Mouse (Mus musculus): Measurements from ENCODE around the gene Carmil1.

The Carmil1 gene

DNA sequence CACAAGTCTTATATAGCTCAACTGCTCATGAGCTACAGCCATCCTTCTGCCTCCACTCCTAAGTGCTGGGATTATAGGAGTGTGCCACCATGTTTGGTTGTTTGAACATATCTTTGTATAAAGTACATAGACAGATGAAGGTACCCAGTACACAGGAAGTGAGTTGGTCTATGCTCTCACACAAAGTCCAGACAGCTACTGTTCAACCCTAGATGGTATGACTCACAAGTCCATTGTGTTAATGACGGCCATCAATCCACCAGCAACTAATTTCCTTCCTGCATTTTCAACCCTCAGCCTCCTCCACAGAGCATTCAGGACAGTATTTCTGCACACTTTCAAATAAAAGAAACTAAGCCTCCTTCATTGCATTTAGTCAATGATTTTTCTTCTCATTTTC lies 132.0 kb downstream of the Carmil1 start:
- no peak for DNase-seq

GRCm38 (mm10) chr13:24147006-24147405 lies 133.6 kb downstream of the Carmil1 start:
- DNase-seq, result no peak

- peak; percentile 53 for DNase-seq
Observed at GRCm38 (mm10) chr13:24146541-24146940, 134.1 kb downstream of the Carmil1 start.

DNA sequence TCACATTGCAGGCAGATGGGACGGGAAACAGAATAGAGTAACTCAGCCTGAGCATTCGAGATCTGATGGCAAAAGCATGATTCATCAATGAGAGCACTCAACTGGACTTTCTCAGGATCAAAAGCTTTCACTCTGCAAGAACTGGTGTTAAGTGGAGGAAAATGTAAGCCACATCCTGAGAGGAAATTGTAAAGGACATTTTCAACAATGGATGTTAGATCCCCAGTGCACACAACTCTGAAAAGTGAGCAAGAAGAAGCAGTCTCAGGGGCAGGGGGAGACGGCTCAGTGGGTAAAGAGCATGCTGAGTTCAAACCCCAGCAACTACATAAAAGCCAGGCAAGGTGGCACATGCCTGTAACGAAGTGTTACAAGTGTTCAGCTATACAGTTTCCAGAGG lies 135.7 kb downstream of the Carmil1 start:
- DNase-seq, result peak; percentile 41

DNA sequence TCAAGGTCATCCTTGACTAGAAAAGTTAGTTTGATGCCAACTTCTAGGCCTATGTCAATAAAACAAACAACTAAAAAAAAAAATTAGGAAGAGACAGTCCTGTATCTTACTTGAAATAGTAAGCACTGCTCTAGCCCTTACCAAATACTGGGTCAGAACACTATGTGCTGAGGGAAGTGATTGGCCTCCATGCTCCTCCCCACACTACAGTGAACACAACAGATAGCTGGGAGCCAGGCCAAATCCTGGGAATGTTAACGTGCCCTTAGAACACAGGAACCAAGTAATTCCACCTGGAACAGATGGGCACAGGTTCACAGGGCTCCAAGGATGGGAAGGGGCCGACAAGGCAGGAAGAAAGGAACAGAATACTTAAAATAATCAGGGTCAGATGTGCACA lies 136.5 kb downstream of the Carmil1 start:
- DNase-seq, result peak; percentile 88

GRCm38 (mm10) chr13:24136836-24137235 lies 143.8 kb downstream of the Carmil1 start:
- peak; percentile 66 for DNase-seq

DNA sequence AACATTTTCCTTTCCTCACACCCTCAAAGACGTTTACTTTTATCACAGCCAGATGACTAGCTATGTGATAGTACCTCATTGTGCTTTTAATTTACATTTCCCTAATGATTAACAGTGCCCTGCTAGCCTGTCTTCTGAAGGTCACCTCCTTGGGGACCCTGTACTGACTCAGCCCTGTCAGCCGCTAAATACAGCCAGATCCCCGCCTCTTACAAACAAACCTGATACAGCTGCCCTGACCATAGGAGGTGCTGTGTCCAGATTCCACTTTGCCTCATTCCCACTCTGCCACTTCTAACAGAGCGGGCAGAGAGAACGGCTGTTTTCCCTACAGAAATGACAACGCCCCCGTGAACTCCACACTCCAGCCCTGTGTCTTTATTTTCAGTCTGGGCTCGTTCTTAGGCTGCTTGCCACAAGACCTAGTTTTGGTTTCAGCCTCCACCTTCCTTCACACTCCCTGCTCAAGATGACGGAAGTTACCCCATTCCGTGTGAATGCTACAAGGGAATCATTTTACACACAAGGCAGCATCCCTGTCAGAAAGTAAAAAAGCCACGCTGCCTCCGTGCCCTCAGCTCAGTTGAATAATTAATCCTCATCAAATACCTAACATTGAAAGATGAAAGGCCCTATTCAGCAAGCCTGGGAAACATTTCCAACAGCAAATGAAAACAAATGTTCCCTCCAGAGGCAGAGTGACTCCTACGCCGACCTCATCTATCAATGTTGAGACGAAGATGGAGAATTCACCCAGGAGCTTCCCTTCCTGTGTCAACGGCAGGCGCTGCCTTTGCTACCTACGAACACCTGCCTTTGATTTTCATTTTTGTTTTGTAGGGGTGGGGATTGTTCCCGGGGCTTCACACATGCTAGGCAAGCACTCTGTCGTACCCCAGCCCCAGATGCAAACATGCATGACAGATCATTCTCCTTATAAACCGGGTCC lies 145.0 kb downstream of the Carmil1 start:
- DNase-seq, result peak; percentile 94

GRCm38 (mm10) chr13:24132866-24133265 lies 147.7 kb downstream of the Carmil1 start:
- DNase-seq, result no peak

DNA sequence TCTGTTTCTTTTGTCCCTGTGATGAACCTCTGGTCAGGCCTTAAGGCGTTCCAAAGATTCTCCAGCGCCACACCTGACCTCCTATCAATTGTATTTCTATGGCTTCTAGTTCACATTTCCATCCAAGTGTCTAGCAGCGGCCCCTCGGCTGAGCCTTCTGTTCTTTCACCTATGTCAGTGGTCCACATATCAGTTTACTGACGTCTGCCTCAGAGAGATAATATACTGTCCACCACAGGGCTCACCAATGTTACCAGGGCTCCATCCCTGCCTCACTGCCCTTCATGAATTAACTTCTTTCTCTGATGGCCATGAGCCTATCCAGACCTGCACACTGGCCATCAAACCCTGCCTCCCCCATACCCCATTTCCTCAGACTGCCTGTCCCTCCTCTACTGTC lies 149.3 kb downstream of the Carmil1 start:
- DNase-seq, result peak; percentile 44

DNA sequence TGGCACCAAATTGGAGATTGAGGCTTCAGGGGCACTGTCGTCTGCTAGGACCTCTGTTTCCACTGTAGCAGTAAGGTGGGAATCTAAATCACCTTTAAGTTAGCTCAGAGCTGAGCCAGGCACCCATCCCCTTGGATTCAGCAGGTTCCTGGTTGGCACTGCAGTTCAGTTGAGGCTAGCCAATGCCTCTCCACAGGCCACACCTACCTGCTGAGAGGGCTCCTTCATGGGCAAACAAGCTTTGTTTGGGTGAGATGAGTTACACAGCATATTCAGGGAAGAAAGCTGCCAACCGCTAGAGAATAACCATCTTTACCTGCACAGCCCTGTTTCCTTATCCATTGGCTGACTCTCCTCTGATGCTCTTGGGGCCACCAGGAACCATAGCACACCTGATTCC lies 149.9 kb downstream of the Carmil1 start:
- peak; percentile 4 for DNase-seq

DNA sequence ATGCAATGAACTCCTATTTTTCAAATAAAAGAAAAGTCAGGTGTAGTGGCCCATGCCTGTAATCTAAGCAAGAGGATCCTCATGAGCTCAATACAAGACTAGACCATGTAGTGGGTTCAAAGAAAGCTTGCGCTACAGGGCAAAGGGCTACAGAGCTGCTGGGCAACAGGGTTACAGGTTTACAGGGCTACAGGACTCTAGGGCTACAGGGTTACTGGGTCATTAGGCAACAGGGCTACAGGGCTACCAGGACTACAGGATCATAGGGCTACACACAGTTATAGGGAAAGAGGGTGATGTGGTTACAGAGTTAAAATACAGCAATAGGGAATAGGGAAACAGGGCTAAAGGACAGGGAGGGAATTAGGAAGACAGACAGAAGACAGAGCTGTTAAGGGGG lies 151.9 kb downstream of the Carmil1 start:
- peak; percentile 57 for DNase-seq

GRCm38 (mm10) chr13:24125865-24126264 lies 154.7 kb downstream of the Carmil1 start:
- peak; percentile 70 for DNase-seq

GRCm38 (mm10) chr13:24117181-24117812 lies 163.3 kb downstream of the Carmil1 start:
- peak; percentile 79 for DNase-seq

- DNase-seq, result peak; percentile 91
Observed at GRCm38 (mm10) chr13:24112689-24113348, 167.8 kb downstream of the Carmil1 start.

DNA sequence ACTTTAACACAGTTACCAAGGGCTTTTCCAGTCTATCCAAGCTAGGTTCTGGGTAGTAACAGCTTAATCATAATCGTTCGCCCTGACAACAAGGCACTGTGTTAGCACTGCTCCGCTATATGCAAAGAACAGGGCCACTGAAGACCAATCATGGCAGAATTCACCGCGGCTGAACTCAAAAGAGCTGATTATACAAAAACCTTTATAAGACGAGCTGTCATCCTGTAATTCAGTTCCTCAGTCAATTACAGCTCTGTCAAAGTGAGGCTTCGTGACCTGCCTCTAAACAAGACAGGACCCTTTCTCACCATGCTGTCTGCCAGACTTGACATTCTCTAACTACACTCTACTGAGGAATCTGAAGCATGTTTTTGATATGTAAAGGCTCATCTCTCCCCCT lies 170.3 kb downstream of the Carmil1 start:
- DNase-seq, result peak; percentile 85

DNA sequence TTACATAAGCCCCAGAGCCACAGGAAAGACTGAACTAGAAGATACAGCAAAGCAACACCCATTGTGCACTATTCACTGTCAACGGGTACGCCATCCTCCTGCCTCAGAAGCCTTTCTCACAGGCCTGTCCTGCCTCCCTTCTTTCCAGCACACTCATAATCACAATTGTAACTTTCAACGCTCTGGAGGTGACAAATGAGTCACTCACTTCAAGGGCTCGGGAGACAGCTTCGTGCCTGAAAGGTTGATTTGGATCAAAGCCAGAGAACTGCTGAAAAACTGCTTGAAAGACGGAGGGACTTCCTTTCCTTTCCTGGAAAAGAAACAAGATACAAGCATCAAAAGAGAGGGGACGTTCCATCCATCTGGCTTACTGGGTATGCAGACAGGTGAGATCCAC lies 172.3 kb downstream of the Carmil1 start:
- DNase-seq, result peak; percentile 43

GRCm38 (mm10) chr13:24107058-24107457 lies 173.5 kb downstream of the Carmil1 start:
- peak; percentile 22 for DNase-seq

DNA sequence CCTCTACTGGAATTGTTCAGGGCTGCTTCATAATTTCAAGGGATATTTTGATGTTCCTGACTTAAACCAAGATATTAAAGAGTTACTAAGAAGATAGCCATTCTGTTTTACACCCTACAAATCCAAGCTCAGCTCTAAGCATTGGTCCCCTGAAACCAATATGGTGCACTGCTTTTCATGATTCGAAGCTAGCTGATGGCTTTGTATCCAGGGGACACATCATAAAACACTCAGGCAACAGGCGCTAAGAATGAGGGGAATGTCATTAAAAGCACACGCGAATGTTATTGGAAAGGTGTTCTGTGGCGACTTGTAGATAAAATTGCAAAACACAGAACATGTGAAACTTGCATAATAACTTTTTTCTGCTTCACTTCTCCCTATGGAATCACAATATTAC lies 174.8 kb downstream of the Carmil1 start:
- peak; percentile 30 for DNase-seq

- DNase-seq, result peak; percentile 75
Observed at GRCm38 (mm10) chr13:24105340-24105669, 175.3 kb downstream of the Carmil1 start.

DNA sequence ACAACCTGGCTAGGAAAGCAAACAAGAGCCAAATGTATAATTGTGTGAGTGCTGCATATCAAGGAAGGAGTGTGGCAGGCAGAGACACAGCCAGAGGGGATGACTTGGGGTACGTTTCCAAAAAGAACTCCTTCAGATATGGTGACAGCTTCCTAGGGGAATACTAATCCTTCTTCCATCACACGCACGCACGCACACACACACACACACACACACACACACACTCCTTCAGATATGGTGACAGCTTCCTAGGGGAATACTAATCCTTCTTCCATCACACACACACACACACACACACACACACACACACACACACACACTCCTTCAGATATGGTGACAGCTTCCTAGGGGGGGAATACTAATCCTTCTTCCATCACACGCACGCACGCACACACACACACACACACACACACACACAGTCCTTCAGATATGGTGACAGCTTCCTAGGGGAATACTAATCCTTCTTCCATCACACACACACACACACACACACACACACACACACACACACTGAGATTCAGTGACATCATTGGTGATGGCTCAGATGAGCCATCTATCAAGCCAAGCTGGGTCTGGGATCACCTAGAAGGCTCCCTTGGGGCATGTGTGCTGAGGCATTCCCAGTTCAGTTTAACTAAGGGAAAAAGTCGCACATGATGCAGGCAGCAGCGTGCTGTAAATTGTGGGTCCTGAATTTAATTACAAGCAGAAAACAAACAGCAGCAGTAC lies 175.8 kb downstream of the Carmil1 start:
- DNase-seq, result peak; percentile 29

DNA sequence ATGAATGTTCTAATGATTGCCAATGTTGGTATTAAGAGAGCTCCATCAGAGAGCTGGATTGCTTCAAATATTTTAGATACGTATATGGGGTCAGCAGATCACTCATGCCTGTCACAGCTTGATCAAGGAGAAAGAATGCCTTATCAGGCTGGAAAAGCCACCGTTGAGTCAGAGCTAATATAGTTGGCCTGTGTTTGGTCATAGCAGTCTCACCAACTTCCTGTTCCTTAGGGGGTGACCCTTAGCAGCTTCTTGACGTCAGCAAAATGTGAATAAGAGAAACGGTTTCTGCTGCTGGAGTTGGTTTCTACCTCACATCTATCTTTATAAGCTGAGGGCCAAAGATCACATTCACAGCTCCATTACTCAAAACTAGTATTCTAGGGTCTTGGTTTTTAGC lies 176.6 kb downstream of the Carmil1 start:
- peak; percentile 56 for DNase-seq

DNA sequence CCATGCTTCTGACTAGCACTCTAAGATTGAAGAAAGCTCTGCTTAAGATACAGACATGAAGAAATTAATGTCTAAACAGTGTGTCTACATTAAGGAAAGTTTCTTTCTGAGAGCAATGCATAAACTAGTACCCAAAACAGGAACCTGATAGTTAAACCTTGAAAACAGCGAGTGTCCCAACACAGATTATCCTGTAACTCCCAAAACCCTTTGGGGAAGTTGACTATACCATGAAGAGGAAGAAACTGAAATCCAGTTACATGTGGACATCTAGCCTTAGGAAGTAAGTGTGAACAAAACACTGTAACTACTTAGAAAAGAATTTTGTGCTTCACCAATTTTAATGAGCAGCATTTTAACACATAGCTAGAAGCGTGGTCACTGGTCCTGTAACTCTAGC lies 177.4 kb downstream of the Carmil1 start:
- DNase-seq, result no peak

DNA sequence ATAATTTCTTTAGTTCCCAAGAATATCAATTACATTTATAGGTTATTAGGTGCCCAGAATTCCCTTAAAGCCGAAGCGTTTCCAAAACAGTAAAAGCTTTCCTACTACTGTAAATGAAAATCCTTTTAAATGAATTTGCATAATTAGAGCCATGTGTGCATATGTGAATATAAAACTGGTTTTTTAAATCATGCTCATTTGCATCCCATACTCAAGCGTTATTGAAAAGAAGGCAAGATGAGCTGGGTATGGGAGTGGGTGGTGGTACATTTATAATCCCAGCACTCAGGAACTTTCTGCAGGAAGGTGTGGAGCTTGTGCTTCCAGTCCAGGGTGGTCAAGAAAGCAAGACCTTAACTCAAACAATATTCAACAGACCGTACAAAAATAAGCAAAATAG lies 178.3 kb downstream of the Carmil1 start:
- peak; percentile 23 for DNase-seq
